Mouse (Mus musculus) hindbrain, embryonic 14.5 days (tissue): Measurements from ENCODE around the gene B830017H08Rik. TPM values are rescaled to one million over a fixed set of nuclear protein-coding genes. Genes with fewer than 3 reads are reported as not detected.

Experiments
- ATAC-seq: fragments of 200-750 bp; cut with Nextera tagmentation; 2 replicates; pipeline ENCODE4 v1.8.0; 2017; ENCODE audit warnings: moderate number of reproducible peaks, mild to moderate bottlenecking, moderate TSS enrichment, moderate library complexity; ENCODE audit not compliant: low FRiP score
- DNase-seq: peaks from one replicate; pipeline ENCODE4 v3.0.0-alpha.2; 2015; ENCODE audit warnings: low spot score
- H3K27ac ChIP-seq: fragments of 300-500 bp; sonication (generic); 2 replicates; pipeline ENCODE4 v1.5.1; 2014; ENCODE audit warnings: mild to moderate bottlenecking, moderate library complexity
- H3K27me3 ChIP-seq: fragments of 300-500 bp; sonication (generic); 2 replicates; pipeline ENCODE4 v1.6.1; 2014; ENCODE audit warnings: mild to moderate bottlenecking, low read length, mixed read lengths; ENCODE audit not compliant: control insufficient read depth, insufficient read depth
- H3K36me3 ChIP-seq: fragments of 300-500 bp; sonication (generic); replicated peaks from 2 replicates; pipeline ENCODE4 v1.6.1; 2014; ENCODE audit not compliant: control insufficient read depth, insufficient read depth
- H3K4me1 ChIP-seq: fragments of 300-500 bp; sonication (generic); replicated peaks from 2 replicates; pipeline ENCODE4 v1.6.1; 2014; ENCODE audit warnings: antibody characterized with exemption, low read length, mixed read lengths; ENCODE audit not compliant: control insufficient read depth, insufficient read depth
- H3K4me2 ChIP-seq: fragments of 300-500 bp; sonication (generic); replicated peaks from 2 replicates; pipeline ENCODE4 v1.6.1; 2014; ENCODE audit warnings: mild to moderate bottlenecking, moderate library complexity
- H3K4me3 ChIP-seq: fragments of 300-500 bp; sonication (generic); replicated peaks from 2 replicates; pipeline ENCODE4 v1.5.1; 2014; ENCODE audit warnings: mild to moderate bottlenecking, low read length
- H3K9ac ChIP-seq: fragments of 300-500 bp; sonication (generic); 2 replicates; pipeline ENCODE4 v1.6.1; 2014
- H3K9me3 ChIP-seq: fragments of 300-500 bp; sonication (generic); 2 replicates; pipeline ENCODE4 v1.6.1; 2016; ENCODE audit warnings: low read length; ENCODE audit not compliant: control insufficient read depth
- WGBS: fragments of 180-500 bp; shearing (Covaris S2); extraction: QIAGEN DNeasy Blood & Tissue Kit; methylation state at CpG from one replicate; pipeline ENCODE4 v1.1.7; 2014; 5-methylcytosine and 5-hydroxymethylcytosine counted together
- polyA plus RNA-seq: library from polyadenylated mRNA; unstranded; fragments of >200 nt; fragmentation: Nextera tagmentation; extraction: Ambion mirVana; gene quantifications from 2 replicates; pipeline ENCODE4 v1.2.1, GENCODE M21; 2014

B830017H08Rik gene
- polyA plus RNA-seq, 1 experiment from 2014 or later: 6.1 TPM

- Histone ChIP-seq H3K27ac (no peak within 1 kb of the TSS), H3K9me3 (no peaks in the 10 kb centered on the region), H3K36me3 (peaks cover 46% of the 10 kb centered on the region), H3K4me2 (no peak within 1 kb of the TSS), H3K27me3 (peaks cover 12% of the 10 kb centered on the region; the same call in 1 of the 2 replicates), H3K4me3 (no peak within 1 kb of the TSS), H3K9ac (no peak within 1 kb of the TSS), H3K4me1 (peaks cover 9% of the 10 kb centered on the region; the same call in 1 of the 2 replicates)
- WGBS: 85% methylated on average over 6 of the region's 6 CpGs
- ATAC-seq (no peak), DNase-seq (no peak)
Observed at GRCm38 (mm10) chr16:17838051-17838450, 5.1 kb downstream of the B830017H08Rik start, which contains the start of gene Car15. Car15 (minus strand) TSS chr16:17838364.

- H3K9ac ChIP-seq: no peak overlapping the region
Observed at GRCm38 (mm10) chr16:17839976-17840375, 7.1 kb downstream of the B830017H08Rik start.

GRCm38 (mm10) chr16:17842437-17842836 is 9.5 kb downstream of the B830017H08Rik start:
- DNase-seq (no peak), ATAC-seq (no peak)
- 96% methylated on average over 7 of the region's 7 CpGs for WGBS

More at GRCm38 (mm10) chr16:17839976-17840375, 7.1 kb downstream of the B830017H08Rik start:
- 88% methylated on average over 4 of the region's 4 CpGs for WGBS
- no peak overlapping the region for H3K4me2 ChIP-seq
- H3K27ac ChIP-seq: no peak overlapping the region
- no peak for DNase-seq
- peaks cover 12% of the 10 kb centered on the region; the same call in 1 of the 2 replicates for H3K27me3 ChIP-seq
- no peaks in the 10 kb centered on the region for H3K9me3 ChIP-seq
- H3K4me1 ChIP-seq: peaks cover 3% of the 10 kb centered on the region; the same call in 1 of the 2 replicates
- peaks cover 65% of the 10 kb centered on the region for H3K36me3 ChIP-seq
- ATAC-seq: no peak
- H3K4me3 ChIP-seq: no peak overlapping the region

DNA sequence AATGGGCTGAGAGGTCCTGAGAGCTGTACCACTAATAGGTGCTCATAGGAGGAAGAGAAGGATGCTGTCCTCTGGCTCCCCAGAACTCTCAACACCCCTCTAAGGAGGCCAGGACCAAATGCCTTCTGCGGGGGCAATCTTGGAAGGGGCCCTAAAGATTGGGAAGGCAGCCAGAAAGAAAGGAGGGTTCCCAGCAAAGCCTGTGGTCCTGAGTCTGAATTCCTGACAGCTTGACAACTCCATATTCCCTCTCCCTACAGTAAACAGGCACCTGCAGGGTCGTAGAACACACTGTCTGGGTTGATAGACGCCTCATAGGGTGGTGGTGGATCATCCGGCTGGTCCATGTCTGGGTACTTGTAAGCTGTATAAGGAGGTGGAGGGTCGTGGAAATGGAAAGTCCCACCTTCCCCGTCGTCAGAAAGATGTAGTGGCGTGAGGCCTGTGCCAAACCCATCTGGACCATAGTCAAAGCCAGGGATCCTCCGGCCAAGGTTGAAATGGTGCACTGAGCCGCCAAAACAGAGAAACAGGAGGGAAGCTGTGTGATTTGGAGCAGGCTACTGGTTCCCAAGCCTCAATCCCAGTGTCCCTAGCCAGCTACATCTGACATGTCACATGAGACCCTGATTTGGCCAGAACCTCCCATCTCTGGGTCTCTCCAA is 10.9 kb downstream of the B830017H08Rik start:
- no peak overlapping the region for H3K27ac ChIP-seq
- peaks cover 94% of the 10 kb centered on the region for H3K36me3 ChIP-seq
- no peak overlapping the region for H3K4me2 ChIP-seq
- H3K9ac ChIP-seq: no peak overlapping the region
- H3K4me1 ChIP-seq: no peaks in the 10 kb centered on the region
- ATAC-seq (no peak), DNase-seq (no peak)
- no peaks in the 10 kb centered on the region for H3K9me3 ChIP-seq
- H3K27me3 ChIP-seq: no peaks in the 10 kb centered on the region
- H3K4me3 ChIP-seq: no peak overlapping the region
- 95% methylated on average over 10 of the region's 10 CpGs for WGBS

More at GRCm38 (mm10) chr16:17842437-17842836, 9.5 kb downstream of the B830017H08Rik start:
- Histone ChIP-seq H3K4me2 (no peak overlapping the region), H3K27ac (no peak overlapping the region), H3K4me3 (no peak overlapping the region), H3K9ac (no peak overlapping the region), H3K4me1 (no peaks in the 10 kb centered on the region), H3K27me3 (no peaks in the 10 kb centered on the region), H3K36me3 (peaks cover 90% of the 10 kb centered on the region), H3K9me3 (no peaks in the 10 kb centered on the region)

DNA sequence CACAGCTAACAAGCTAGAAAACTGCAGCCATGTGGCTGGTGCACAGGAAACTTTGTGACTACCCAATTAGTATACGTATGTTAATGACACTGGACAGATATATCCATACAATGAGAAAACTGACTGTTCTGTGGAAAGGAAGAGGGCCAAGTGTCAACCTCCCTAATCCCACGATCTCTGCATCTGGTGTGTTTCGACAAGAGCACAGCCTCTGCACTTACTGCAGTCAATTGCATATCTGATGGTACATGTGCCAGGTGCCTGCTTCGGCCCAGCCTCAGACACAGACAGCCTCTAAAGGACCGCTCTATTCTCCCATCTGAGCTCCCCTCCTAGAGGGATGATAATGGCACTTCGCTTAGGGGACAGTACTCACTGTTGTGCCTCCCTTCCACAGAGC is 15.5 kb downstream of the B830017H08Rik start:
- no peak overlapping the region for H3K4me2 ChIP-seq
- no peaks in the 10 kb centered on the region for H3K9me3 ChIP-seq
- peak overlapping the region; percentile 50 for H3K27ac ChIP-seq
- peaks cover 95% of the 10 kb centered on the region for H3K36me3 ChIP-seq
- 93% methylated on average over 6 of the region's 6 CpGs for WGBS
- H3K9ac ChIP-seq: no peak overlapping the region
- H3K4me1 ChIP-seq: no peaks in the 10 kb centered on the region
- H3K4me3 ChIP-seq: no peak overlapping the region
- no peak for ATAC-seq
- no peak for DNase-seq
- no peaks in the 10 kb centered on the region for H3K27me3 ChIP-seq

DNA sequence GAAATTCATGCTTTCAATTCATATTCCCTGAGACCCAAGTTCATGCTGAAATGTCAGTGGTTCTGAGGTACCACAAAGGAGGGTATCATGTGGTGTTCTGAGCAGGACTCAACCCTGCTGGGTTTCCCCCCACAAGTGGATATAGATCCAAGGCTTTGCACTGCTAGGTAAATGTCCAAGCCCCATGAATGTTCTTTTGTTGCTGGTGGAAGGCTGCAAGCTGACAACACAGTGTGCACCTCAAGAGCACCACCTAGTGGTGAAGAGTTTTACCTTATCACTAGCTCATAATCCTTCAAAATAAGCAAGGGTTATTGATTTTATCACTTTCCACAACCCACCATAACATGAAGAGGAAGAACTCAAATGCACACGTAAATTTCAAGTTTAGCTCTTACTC is 16.0 kb downstream of the B830017H08Rik start:
- Histone ChIP-seq H3K9me3 (no peaks in the 10 kb centered on the region), H3K4me2 (no peak overlapping the region), H3K4me1 (no peaks in the 10 kb centered on the region), H3K27me3 (no peaks in the 10 kb centered on the region), H3K4me3 (no peak overlapping the region), H3K27ac (peak overlapping the region; percentile 50), H3K36me3 (peaks cover 95% of the 10 kb centered on the region), H3K9ac (no peak overlapping the region)
- WGBS: 35% methylated on average over 1 of the region's 1 CpGs
- ATAC-seq (peak; percentile 77), DNase-seq (peak; percentile 86)

DNA sequence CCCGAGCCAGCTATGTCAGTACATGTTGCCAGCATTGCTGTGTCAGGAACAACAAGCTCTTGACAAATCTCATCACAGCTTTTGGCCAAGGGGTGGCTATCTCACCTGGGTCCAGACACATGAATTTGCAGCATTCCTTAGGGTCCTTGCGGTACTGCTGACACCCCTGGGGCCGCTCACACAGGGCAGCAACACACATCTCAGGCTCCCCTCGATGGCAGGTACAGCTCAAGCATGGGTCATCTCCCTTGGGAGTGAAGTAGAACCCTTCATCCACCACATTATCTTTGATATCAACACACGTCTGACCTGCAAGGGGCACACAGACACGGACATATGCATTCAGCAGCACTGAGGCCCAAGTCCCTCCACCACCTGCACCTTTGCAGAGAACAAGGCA is 16.6 kb downstream of the B830017H08Rik start:
- no peaks in the 10 kb centered on the region for H3K9me3 ChIP-seq
- H3K9ac ChIP-seq: no peak overlapping the region
- H3K4me2 ChIP-seq: no peak overlapping the region
- ATAC-seq: no peak; the same call in 1 of the 2 replicates
- H3K36me3 ChIP-seq: peaks cover 95% of the 10 kb centered on the region
- DNase-seq: no peak
- 87% methylated on average over 6 of the region's 6 CpGs for WGBS
- H3K27me3 ChIP-seq: no peaks in the 10 kb centered on the region
- H3K4me1 ChIP-seq: no peaks in the 10 kb centered on the region
- no peak overlapping the region for H3K4me3 ChIP-seq
- no peak overlapping the region for H3K27ac ChIP-seq

GRCm38 (mm10) chr16:17851331-17851730 is 18.4 kb downstream of the B830017H08Rik start:
- 97% methylated on average over 5 of the region's 5 CpGs for WGBS

GRCm38 (mm10) chr16:17851860-17852259 is 18.9 kb downstream of the B830017H08Rik start:
- ATAC-seq: no peak
- Histone ChIP-seq H3K9me3 (no peaks in the 10 kb centered on the region), H3K4me3 (no peak overlapping the region), H3K27ac (no peak overlapping the region), H3K27me3 (no peaks in the 10 kb centered on the region), H3K4me1 (no peaks in the 10 kb centered on the region), H3K9ac (no peak overlapping the region), H3K4me2 (no peak overlapping the region), H3K36me3 (peaks cover 93% of the 10 kb centered on the region)
- 94% methylated on average over 1 of the region's 1 CpGs for WGBS
- no peak for DNase-seq

More at GRCm38 (mm10) chr16:17851331-17851730, 18.4 kb downstream of the B830017H08Rik start:
- Histone ChIP-seq H3K27me3 (no peaks in the 10 kb centered on the region), H3K27ac (no peak overlapping the region), H3K4me3 (no peak overlapping the region), H3K4me1 (no peaks in the 10 kb centered on the region), H3K4me2 (no peak overlapping the region), H3K9me3 (no peaks in the 10 kb centered on the region), H3K36me3 (peaks cover 93% of the 10 kb centered on the region), H3K9ac (no peak overlapping the region)
- DNase-seq: no peak
- ATAC-seq: no peak
